Mouse (Mus musculus): ENCODE measurements around the gene 2010109A12Rik.

Gene 2010109A12Rik

DNA sequence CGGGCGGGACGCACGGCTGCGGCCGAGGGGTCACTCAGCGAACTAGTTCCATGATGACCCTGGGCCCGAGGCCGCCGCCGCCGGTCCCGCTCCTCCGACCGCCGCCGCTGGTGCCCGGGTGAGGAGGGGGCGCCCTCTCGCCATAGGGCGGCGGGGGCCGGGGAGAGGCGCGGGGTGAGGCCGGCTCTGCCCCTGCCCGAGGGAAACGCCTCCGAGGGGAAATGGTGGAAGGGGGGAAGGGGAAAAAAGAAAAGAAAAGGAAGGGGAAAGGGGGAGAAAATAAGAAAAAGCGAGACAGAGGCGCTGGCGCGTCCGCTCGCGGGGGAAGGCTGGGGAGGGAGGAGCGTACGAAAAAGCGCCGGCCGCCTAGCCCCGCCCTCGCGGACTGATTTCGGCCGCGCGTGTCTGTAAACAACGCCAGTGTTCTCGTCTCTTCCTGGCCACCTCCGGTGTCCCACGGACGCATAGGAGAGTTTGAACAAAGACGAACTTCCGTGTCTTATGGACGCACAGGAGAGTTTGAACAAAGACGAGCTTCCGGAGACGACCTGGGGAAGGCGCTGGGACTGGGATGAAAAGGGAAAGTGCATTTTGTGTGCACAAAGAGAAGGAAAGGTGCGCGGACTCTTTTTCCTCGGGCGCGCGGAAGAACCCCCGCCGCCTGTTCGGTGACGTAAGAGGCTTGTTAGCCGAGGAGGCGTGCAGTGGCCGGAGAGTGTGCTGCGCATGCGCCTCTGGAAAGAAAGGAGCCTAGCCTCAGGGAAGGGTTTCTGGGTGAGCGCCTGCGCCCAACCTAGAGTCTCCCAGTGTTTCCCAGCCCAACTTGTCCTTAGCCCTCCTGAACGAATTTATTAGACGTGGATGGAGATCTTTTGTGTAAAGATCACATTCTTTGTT is at the start of gene 2010109A12Rik, which contains the start of gene Ccni:
2010109A12Rik (plus strand) TSS at position 410 of the 897 bp plus-strand sequence.
Ccni (minus strand) TSS at position 387 of the 897 bp plus-strand sequence.
- DNase-seq (ENCODE audit: extremely low spot score, low spot score), result peak; percentile 97

DNA sequence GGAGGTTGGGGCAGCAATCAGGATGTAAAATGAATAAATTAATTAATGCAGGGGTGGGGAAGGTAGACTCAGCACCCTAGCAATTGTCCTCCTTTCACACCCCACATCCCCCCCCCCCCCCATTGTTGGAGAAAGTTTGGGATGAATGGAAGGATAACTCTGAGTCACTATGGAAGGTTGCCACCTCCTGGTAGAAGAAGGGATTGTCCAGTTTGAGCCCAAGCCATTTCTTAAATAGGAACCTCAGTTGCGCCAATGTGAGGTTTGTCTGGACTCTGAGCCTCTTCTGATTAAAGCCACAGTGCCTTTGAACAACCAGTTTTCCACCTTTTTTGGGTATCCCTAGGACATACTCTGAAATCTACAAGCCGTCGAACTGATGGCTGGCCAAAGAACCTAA is 42.8 kb upstream of the 2010109A12Rik start:
- DNase-seq (ENCODE audit: extremely low spot score, low spot score), result no peak

GRCm38 (mm10) chr5:93167919-93168516 is 38.3 kb upstream of the 2010109A12Rik start:
- DNase-seq (ENCODE audit: extremely low spot score, low spot score), result no peak

- DNase-seq (ENCODE audit: extremely low spot score, low spot score), result no peak
Measured at GRCm38 (mm10) chr5:93168654-93169053, 37.7 kb upstream of the 2010109A12Rik start.

- DNase-seq (ENCODE audit: extremely low spot score, low spot score), result no peak
Measured at GRCm38 (mm10) chr5:93171420-93171819, 34.9 kb upstream of the 2010109A12Rik start.

- DNase-seq (ENCODE audit: extremely low spot score, low spot score), result no peak
Measured at GRCm38 (mm10) chr5:93172536-93172935, 33.8 kb upstream of the 2010109A12Rik start.

GRCm38 (mm10) chr5:93174675-93175074 is 31.6 kb upstream of the 2010109A12Rik start:
- DNase-seq (ENCODE audit: extremely low spot score, low spot score), result no peak

DNA sequence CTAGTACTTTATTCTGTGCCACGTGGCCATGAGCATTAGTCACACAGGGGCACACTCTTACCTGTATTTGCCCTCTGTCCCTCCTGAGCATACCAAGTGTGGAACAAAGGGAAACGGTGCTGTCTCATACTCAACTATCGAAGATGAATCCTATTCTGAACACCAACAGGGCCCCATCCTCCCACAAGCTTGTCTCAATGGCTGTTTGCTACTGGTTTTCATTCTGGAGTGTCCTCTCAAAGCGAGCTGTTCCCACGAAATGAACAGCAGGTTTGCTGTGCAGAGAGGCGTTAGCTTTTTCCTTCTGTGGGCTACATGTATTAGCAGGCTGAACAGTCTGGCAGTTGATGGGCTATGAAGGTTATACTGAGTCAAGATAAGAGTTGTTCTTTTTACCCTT is 27.7 kb upstream of the 2010109A12Rik start:
- no peak for DNase-seq (ENCODE audit: extremely low spot score, low spot score)

- no peak for DNase-seq (ENCODE audit: extremely low spot score, low spot score)
Measured at GRCm38 (mm10) chr5:93180252-93180651, 26.1 kb upstream of the 2010109A12Rik start.

DNA sequence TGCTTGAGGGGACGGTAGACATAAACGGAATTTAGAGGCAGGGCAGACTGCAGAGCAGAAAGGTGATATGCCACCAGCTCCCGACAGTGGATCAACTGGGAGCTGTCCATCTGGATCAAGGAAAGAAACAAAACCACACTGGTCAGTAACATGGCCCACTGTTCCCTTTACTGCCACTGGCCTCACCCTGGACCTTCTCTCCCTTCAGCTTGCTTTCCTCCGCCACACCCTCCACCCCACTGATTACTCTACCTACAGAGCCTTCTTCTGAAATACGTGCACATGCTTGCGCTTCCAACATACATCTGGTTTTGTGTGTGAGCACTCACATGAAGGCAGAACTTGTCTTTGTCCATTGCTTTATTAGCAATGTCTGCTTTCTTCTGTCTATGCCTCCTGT is 23.0 kb upstream of the 2010109A12Rik start:
- no peak for DNase-seq (ENCODE audit: extremely low spot score, low spot score)

DNA sequence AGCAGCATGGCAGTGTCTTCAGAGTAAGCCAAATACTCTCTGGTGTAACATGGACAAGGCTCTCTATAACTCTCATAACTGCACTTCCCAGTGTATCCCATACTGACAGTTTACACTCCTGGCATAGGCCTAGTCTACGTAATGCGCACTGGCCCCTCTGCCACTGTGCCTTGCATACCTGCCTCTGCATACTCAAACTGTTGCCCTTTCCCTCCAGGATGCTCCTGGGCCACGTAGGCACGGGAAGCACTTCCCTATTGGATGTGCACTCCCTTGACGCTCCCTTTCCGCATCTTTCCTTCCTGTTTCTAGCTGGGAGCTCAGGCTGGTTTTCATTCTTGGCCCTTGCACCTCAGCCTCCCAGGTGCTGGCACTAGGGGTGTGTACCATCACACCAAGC is 21.8 kb upstream of the 2010109A12Rik start:
- no peak for DNase-seq (ENCODE audit: extremely low spot score, low spot score)

DNA sequence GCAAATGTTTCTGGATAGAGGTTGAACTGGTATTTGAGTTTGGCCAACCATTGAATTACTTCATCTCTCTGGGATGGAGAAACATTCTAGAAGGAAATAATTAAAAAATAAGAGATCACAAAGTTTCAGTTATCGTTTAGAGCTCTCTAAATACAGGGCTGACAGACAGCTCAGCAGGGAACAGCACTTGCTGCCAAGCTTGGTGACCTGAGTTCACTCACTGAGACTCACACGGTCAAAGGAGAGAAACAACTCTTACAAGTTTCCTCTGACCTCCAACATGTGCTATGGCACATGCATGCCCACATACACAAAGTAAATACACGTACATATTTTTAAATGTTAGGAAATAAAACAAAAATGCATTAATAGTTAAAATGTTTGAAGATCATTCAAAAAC is 16.7 kb upstream of the 2010109A12Rik start:
- DNase-seq (ENCODE audit: extremely low spot score, low spot score), result no peak

DNA sequence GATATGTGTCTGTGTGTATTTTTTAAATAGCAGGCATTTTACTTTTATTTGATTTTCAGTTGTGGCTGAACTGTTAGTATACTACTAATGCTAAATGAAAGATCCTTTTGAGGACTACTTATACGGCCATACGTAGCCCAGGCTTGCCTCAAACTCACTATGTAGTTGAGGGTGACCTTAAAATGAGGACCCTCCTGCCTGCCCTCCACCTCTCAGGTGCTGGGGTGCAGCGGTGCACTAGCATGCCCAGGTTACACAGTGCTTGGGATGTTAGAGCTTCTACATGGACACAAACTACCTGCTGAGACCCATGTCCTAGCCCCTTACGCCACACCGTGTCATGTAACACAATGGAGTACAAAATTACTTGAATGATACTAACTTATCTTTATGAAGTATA is 15.9 kb upstream of the 2010109A12Rik start:
- DNase-seq (ENCODE audit: extremely low spot score, low spot score), result no peak

GRCm38 (mm10) chr5:93198232-93198631 is 8.1 kb upstream of the 2010109A12Rik start:
- DNase-seq (ENCODE audit: extremely low spot score, low spot score), result no peak

DNA sequence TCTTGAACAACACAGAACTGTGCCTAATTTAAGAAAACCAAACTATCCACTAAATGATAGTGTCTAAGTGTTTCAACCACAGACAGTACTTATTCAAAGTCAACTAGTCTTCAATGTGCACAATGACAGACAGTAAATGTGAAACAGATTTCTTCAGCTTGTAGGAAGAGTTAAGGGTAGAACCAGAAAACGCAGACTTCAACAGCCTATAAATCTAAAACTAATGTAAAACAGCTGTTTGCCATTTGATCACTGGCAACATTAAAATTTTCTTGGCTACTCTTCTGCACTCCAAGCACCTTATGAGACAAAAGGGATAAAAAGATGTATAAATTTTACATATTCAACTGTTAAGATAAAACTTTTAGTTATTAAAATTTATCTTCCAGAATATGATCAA is 5.1 kb upstream of the 2010109A12Rik start:
- DNase-seq (ENCODE audit: extremely low spot score, low spot score), result no peak

- peak; percentile 42 for DNase-seq (ENCODE audit: extremely low spot score, low spot score)
Measured at GRCm38 (mm10) chr5:93205371-93206108, 778 bp upstream of the 2010109A12Rik start.

DNA sequence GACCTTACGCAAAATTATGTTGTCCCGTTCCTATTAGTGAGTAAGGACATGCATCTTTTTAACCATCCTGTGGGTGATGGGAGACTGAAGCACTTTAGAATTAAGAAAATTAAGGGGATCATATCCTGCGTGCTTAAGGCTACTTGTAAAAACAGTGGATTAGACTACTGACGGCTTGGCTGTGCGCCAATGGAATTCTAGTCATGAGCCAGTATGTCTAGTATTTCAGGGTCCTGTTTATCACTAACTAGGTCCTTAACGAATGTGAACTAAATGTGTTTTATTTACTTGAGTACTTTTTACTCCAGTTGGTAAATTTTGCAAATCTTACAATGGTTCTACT is 659 bp downstream of the 2010109A12Rik start:
- no peak for DNase-seq (ENCODE audit: extremely low spot score, low spot score)

GRCm38 (mm10) chr5:93207555-93207954 is 1.2 kb downstream of the 2010109A12Rik start:
- no peak for DNase-seq (ENCODE audit: extremely low spot score, low spot score)

GRCm38 (mm10) chr5:93218375-93218774 is 12.1 kb downstream of the 2010109A12Rik start:
- no peak for DNase-seq (ENCODE audit: extremely low spot score, low spot score)

DNA sequence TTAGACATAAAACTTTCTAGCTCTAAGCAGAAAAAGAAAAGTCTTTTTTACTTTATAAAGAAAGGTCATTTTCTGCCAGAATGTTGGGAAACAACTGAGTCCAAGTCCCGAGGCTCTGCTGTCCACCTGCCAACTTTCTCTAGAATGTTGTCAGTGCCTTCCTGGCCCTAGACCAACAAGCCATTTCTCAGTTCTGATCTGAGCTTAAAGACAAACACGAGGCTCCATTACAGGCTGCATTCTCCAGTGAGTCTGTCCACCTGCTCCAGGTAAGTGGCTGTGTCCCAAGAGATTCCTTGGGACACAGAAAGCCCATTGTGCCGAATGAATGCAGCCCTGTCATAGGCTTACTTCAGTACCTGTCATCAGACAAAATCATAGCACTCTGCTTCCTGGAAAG is 15.3 kb downstream of the 2010109A12Rik start:
- DNase-seq (ENCODE audit: extremely low spot score, low spot score), result no peak

GRCm38 (mm10) chr5:93224549-93224948 is 18.2 kb downstream of the 2010109A12Rik start:
- DNase-seq (ENCODE audit: extremely low spot score, low spot score), result no peak

DNA sequence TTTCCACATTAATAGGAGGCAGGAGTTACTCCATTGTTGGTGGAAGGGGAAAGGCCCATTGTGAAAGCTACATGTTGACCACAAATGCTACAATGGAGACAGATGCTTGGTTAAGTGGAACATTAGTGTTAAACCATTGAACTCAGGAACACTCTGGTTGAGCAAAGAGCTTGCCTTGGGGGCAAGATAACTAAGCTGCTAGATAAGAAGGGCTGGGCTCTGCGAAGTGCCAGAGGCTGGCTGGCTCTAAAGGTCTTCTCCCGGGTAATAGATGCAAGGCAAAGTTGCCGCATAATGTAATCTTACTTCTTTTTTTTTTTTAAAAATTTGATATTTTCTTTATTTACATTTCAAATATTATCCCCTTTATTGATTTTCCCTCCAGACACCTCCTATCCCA is 20.8 kb downstream of the 2010109A12Rik start:
- no peak for DNase-seq (ENCODE audit: extremely low spot score, low spot score)

Data from neural tube, embryonic 10.5 days (tissue).